Mouse (Mus musculus): ENCODE results near the gene Rtn4rl1.
"Not testable (repeated sequence)": the region's sequence is repeated elsewhere in the genome, so short reads cannot be mapped to it uniquely, and the experiment has no call there.

Rtn4rl1 gene

GRCm38 (mm10) chr11:75278115-75278514 is 84.5 kb downstream of the Rtn4rl1 start:
- no peak for DNase-seq (ENCODE audit: low spot score)

GRCm38 (mm10) chr11:75279013-75279341 is 85.4 kb downstream of the Rtn4rl1 start:
- no peak for DNase-seq (ENCODE audit: low spot score)

GRCm38 (mm10) chr11:75279342-75280065 is 85.9 kb downstream of the Rtn4rl1 start:
- no peak for DNase-seq (ENCODE audit: low spot score)

GRCm38 (mm10) chr11:75280066-75280410 is 86.5 kb downstream of the Rtn4rl1 start:
- DNase-seq (ENCODE audit: low spot score): no peak

GRCm38 (mm10) chr11:75280435-75281001 is 86.9 kb downstream of the Rtn4rl1 start:
- no peak for DNase-seq (ENCODE audit: low spot score)

- DNase-seq (ENCODE audit: low spot score): no peak
Observed at GRCm38 (mm10) chr11:75281380-75282256, 88.0 kb downstream of the Rtn4rl1 start.

- no peak for DNase-seq (ENCODE audit: low spot score)
Observed at GRCm38 (mm10) chr11:75282496-75283120, 89.0 kb downstream of the Rtn4rl1 start.

GRCm38 (mm10) chr11:75283784-75284183 is 90.2 kb downstream of the Rtn4rl1 start:
- DNase-seq (ENCODE audit: low spot score): not testable (repeated sequence)

- no peak for DNase-seq (ENCODE audit: low spot score)
Observed at GRCm38 (mm10) chr11:75285893-75286467, 92.4 kb downstream of the Rtn4rl1 start.

GRCm38 (mm10) chr11:75286868-75287267 is 93.3 kb downstream of the Rtn4rl1 start:
- no peak for DNase-seq (ENCODE audit: low spot score)

GRCm38 (mm10) chr11:75287940-75288339 is 94.4 kb downstream of the Rtn4rl1 start:
- no peak for DNase-seq (ENCODE audit: low spot score)

GRCm38 (mm10) chr11:75288517-75288916 is 94.9 kb downstream of the Rtn4rl1 start:
- no peak for DNase-seq (ENCODE audit: low spot score)

- DNase-seq (ENCODE audit: low spot score): no peak
Observed at GRCm38 (mm10) chr11:75289120-75289519, 95.5 kb downstream of the Rtn4rl1 start.

- DNase-seq (ENCODE audit: low spot score): peak; percentile 89
Observed at GRCm38 (mm10) chr11:75290566-75291271, 97.1 kb downstream of the Rtn4rl1 start.

GRCm38 (mm10) chr11:75291389-75292215 is 98.0 kb downstream of the Rtn4rl1 start:
- DNase-seq (ENCODE audit: low spot score): no peak

GRCm38 (mm10) chr11:75292281-75292680 is 98.7 kb downstream of the Rtn4rl1 start:
- no peak for DNase-seq (ENCODE audit: low spot score)

GRCm38 (mm10) chr11:75293852-75294361 is 100.3 kb downstream of the Rtn4rl1 start:
- no peak for DNase-seq (ENCODE audit: low spot score)

GRCm38 (mm10) chr11:75294862-75295261 is 101.3 kb downstream of the Rtn4rl1 start:
- DNase-seq (ENCODE audit: low spot score): no peak

- not testable (repeated sequence) for DNase-seq (ENCODE audit: low spot score)
Observed at GRCm38 (mm10) chr11:75295534-75295933, 102.0 kb downstream of the Rtn4rl1 start.

GRCm38 (mm10) chr11:75296406-75297005 is 102.9 kb downstream of the Rtn4rl1 start:
- DNase-seq (ENCODE audit: low spot score): no peak

Data from left cerebral cortex, adult 11 months (tissue).